Mouse (Mus musculus) liver, embryonic 16.5 days (tissue): ENCODE results near the gene Cdh13. TPM values are rescaled to one million over a fixed set of nuclear protein-coding genes. Genes with fewer than 3 reads are reported as not detected.

ENCODE experiments used
- ATAC-seq: fragments of 200-750 bp; cut with Nextera tagmentation; 2 replicates; pipeline ENCODE4 v1.8.0; 2017; ENCODE audit warnings: low read depth, mild to moderate bottlenecking, moderate number of reproducible peaks, moderate library complexity
- H3K27ac ChIP-seq: fragments of 300-500 bp; sonication (generic); 2 replicates; pipeline ENCODE4 v1.5.1; 2014; ENCODE audit warnings: mild to moderate bottlenecking, low read length
- H3K27me3 ChIP-seq: fragments of 300-500 bp; sonication (generic); 2 replicates; pipeline ENCODE4 v1.6.1; 2014; ENCODE audit warnings: low read depth, low read length, mixed read lengths; ENCODE audit not compliant: control insufficient read depth, insufficient read depth
- H3K36me3 ChIP-seq: fragments of 300-500 bp; sonication (generic); 2 replicates; pipeline ENCODE4 v1.6.1; 2014; ENCODE audit warnings: mild to moderate bottlenecking; ENCODE audit not compliant: control insufficient read depth, insufficient read depth
- H3K4me1 ChIP-seq: fragments of 300-500 bp; sonication (generic); 2 replicates; pipeline ENCODE4 v1.6.1; 2014; ENCODE audit warnings: low read depth, low read length, mixed read lengths; ENCODE audit not compliant: control insufficient read depth
- H3K4me2 ChIP-seq: fragments of 300-500 bp; sonication (generic); 2 replicates; pipeline ENCODE4 v1.6.1; 2014; ENCODE audit warnings: low read depth, low read length, mixed read lengths
- H3K4me3 ChIP-seq: fragments of 300-500 bp; sonication (generic); 2 replicates; pipeline ENCODE4 v1.5.1; 2014; ENCODE audit warnings: low read depth, mild to moderate bottlenecking, low read length
- H3K9ac ChIP-seq: fragments of 300-500 bp; sonication (generic); 2 replicates; pipeline ENCODE4 v1.6.1; 2014; ENCODE audit warnings: low read depth, low read length
- H3K9me3 ChIP-seq: fragments of 300-500 bp; sonication (generic); replicated peaks from 2 replicates; pipeline ENCODE4 v1.6.1; 2016; ENCODE audit warnings: low read length; ENCODE audit not compliant: control insufficient read depth
- WGBS: fragments of 180-500 bp; shearing (Covaris S2); extraction: QIAGEN DNeasy Blood & Tissue Kit; methylation state at CpG from one replicate; pipeline ENCODE4 v1.1.7; 2014; ENCODE audit not compliant: insufficient replicate concordance; 5-methylcytosine and 5-hydroxymethylcytosine counted together
- polyA plus RNA-seq: library from polyadenylated mRNA; unstranded; fragments of >200 nt; fragmentation: Nextera tagmentation; extraction: Ambion mirVana; gene quantifications from 2 replicates; pipeline ENCODE4 v1.2.1, GENCODE M21; 2015

Gene Cdh13
- polyA plus RNA-seq, 1 experiment from 2014 or later = 1.0 TPM

DNA sequence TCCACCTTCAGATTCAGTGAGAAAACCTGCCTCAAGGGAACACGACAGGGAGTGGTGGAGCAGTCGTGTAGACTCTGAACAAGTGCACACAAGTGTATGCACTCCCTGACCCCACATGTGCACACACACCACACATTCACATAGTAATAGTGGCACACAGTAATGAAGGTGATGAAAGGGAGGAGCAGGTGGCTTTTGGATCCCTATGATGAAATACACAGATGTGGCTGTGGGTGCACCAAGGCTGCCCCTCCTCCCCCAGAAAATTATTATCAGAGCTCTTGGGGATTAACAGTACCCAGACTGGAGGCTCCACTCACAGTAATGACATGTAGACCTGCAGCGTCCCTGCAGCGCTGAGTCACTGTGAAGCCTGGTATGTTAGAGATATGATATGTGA lies 5.6 kb downstream of the Cdh13 start:
- H3K27ac ChIP-seq = no peak overlapping the region
- no peak overlapping the region for H3K4me3 ChIP-seq
- H3K4me1 ChIP-seq = no peaks in the 10 kb centered on the region
- H3K27me3 ChIP-seq = peaks cover 19% of the 10 kb centered on the region
- WGBS = 60% methylated on average over 4 of the region's 4 CpGs
- no peak overlapping the region for H3K9ac ChIP-seq
- H3K9me3 ChIP-seq = no peaks in the 10 kb centered on the region
- no peak overlapping the region for H3K4me2 ChIP-seq
- ATAC-seq = no peak
- H3K36me3 ChIP-seq = no peaks in the 10 kb centered on the region

DNA sequence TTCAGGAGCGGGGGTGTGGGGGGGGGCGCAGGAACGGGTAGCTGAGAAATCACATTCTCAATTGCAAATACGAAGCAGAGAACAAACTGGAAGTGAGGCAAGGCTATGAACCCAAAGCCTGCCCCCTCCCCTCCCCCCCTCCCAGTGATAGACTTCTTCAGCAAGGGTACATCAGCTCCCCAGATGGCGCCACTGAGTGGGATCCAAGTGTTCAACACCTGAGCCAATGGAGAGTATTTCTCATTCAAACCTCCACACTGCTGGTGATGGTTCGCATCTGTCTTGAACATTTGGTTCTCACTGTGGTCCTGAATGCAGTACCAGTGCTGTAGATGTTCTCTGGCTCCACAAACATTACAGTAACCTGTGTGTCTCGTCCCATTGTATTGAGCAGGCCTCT lies 6.0 kb downstream of the Cdh13 start:
- no peaks in the 10 kb centered on the region for H3K36me3 ChIP-seq
- no peak overlapping the region for H3K9ac ChIP-seq
- H3K4me1 ChIP-seq = no peaks in the 10 kb centered on the region
- no peak overlapping the region for H3K27ac ChIP-seq
- H3K4me2 ChIP-seq = no peak overlapping the region
- no peak overlapping the region for H3K4me3 ChIP-seq
- 64% methylated on average over 7 of the region's 7 CpGs for WGBS
- H3K27me3 ChIP-seq = peaks cover 14% of the 10 kb centered on the region
- H3K9me3 ChIP-seq = no peaks in the 10 kb centered on the region
- no peak for ATAC-seq

DNA sequence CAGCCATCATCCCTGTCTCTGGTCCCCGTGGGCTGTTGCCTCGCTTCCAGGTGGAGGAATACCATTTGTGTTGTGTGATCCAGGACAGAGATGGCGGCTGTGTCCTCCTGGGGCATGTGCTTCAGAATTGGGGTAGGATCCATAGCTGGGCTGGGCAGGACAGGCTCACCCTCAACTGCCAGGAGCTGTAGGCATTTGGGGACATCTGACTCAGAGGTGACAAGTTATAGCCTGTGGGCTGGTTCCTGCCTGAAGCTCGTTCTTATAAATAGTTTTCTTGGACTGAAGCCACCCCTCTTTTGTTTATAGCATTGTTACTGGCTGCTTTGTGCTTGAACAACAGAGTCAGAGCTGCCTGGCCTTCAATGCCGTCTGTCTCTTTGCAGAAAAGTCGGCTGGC lies 6.7 kb downstream of the Cdh13 start:
- Histone ChIP-seq H3K9ac (no peak overlapping the region), H3K36me3 (no peaks in the 10 kb centered on the region), H3K27me3 (peaks cover 7% of the 10 kb centered on the region), H3K9me3 (no peaks in the 10 kb centered on the region), H3K27ac (no peak overlapping the region), H3K4me2 (no peak overlapping the region), H3K4me3 (no peak overlapping the region), H3K4me1 (no peaks in the 10 kb centered on the region)
- WGBS = 53% methylated on average over 6 of the region's 6 CpGs
- no peak for ATAC-seq

GRCm38 (mm10) chr8:118296477-118296876 lies 12.9 kb downstream of the Cdh13 start:
- 87% methylated on average over 5 of the region's 5 CpGs for WGBS
- Histone ChIP-seq H3K9ac (no peak overlapping the region), H3K36me3 (no peaks in the 10 kb centered on the region), H3K9me3 (no peaks in the 10 kb centered on the region), H3K4me2 (no peak overlapping the region), H3K27me3 (no peaks in the 10 kb centered on the region), H3K27ac (no peak overlapping the region), H3K4me1 (no peaks in the 10 kb centered on the region), H3K4me3 (no peak overlapping the region)
- no peak for ATAC-seq

- no peak overlapping the region for H3K4me2 ChIP-seq
- H3K4me1 ChIP-seq = no peaks in the 10 kb centered on the region
- 0 out of 2 replicates have a peak, but pooled peaks cover 2% of the 10 kb centered on the region for H3K9me3 ChIP-seq
- H3K27me3 ChIP-seq = no peaks in the 10 kb centered on the region
- H3K9ac ChIP-seq = no peak overlapping the region
- ATAC-seq = no peak
- no peak overlapping the region for H3K4me3 ChIP-seq
- H3K27ac ChIP-seq = no peak overlapping the region
- no peaks in the 10 kb centered on the region for H3K36me3 ChIP-seq
- 63% methylated on average over 10 of the region's 10 CpGs for WGBS
Measured at GRCm38 (mm10) chr8:118306957-118307356, 23.4 kb downstream of the Cdh13 start.

DNA sequence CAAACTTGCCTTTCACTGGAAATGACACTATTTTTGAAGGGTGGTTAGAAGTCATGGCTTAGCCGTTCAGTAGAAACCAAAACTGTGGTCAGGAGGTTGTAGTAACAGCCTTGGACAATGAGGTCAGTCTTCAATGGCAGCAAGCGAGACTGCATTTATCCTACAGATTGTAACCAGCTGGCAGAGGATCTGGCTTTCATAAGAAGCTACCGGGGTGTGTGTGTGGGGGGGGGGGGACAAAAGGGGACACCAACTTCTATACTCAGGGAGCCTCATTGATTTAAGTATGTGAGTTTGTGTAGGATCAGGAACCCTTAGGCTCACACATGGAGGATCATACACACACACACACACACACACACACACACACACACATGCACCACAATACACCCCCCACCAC lies 25.6 kb downstream of the Cdh13 start:
- H3K4me2 ChIP-seq = no peak overlapping the region
- H3K4me3 ChIP-seq = no peak overlapping the region
- H3K36me3 ChIP-seq = no peaks in the 10 kb centered on the region
- 0 out of 2 replicates have a peak, but pooled peaks cover 2% of the 10 kb centered on the region for H3K9me3 ChIP-seq
- no peak overlapping the region for H3K27ac ChIP-seq
- no peaks in the 10 kb centered on the region for H3K27me3 ChIP-seq
- WGBS = 54% methylated on average over 3 of the region's 3 CpGs
- no peak overlapping the region for H3K9ac ChIP-seq
- ATAC-seq = no peak
- H3K4me1 ChIP-seq = no peaks in the 10 kb centered on the region

GRCm38 (mm10) chr8:118313426-118314187 lies 30.1 kb downstream of the Cdh13 start:
- H3K4me1 ChIP-seq = no peaks in the 10 kb centered on the region
- H3K36me3 ChIP-seq = no peaks in the 10 kb centered on the region
- 74% methylated on average over 17 of the region's 17 CpGs for WGBS
- H3K4me3 ChIP-seq = no peak overlapping the region
- H3K27ac ChIP-seq = no peak overlapping the region
- ATAC-seq = no peak
- no peak overlapping the region for H3K9ac ChIP-seq
- no peaks in the 10 kb centered on the region for H3K9me3 ChIP-seq
- no peaks in the 10 kb centered on the region for H3K27me3 ChIP-seq
- no peak overlapping the region for H3K4me2 ChIP-seq

DNA sequence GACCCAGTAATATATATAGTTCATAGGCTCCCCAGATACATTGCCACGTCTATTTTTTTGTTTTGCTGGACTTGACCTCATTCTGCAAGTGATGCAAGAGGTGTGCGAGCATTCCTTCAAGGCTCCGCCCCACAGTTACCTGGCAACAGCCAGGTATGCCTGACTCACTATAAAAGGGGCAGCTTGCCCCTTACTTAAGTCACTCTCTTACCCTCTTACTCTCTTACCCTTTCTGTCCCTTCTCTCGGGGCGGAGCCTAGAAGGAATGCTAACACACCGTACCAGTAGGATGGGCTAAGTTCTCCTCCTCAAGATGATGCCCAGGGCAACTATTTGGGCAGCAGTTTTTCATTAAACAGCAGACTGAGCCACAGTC lies 30.6 kb downstream of the Cdh13 start:
- H3K27ac ChIP-seq = no peak overlapping the region
- H3K9ac ChIP-seq = no peak overlapping the region
- no peaks in the 10 kb centered on the region for H3K36me3 ChIP-seq
- no peaks in the 10 kb centered on the region for H3K9me3 ChIP-seq
- no peak overlapping the region for H3K4me3 ChIP-seq
- H3K4me1 ChIP-seq = no peaks in the 10 kb centered on the region
- ATAC-seq = no peak
- H3K27me3 ChIP-seq = no peaks in the 10 kb centered on the region
- H3K4me2 ChIP-seq = no peak overlapping the region
- 62% methylated on average over 6 of the region's 6 CpGs for WGBS

DNA sequence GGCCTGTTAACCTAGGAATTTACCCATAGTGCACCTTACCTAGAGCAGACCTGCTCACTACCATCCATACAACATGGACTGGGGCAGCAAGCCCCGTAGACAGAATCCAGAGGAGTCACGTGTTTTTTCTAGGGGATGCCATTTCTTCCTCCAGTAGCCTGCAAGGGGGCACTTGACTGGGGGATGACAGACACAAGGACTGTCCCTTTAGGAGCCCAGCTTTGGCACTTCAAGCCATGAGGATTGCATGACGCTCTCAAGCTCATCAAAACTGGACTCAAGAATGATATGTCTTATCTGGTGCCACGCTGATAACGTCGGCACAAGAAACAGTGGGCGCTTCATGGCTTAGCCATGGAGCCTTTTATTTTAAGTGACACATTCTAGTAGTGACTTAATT lies 31.4 kb downstream of the Cdh13 start:
- ATAC-seq = no peak
- no peaks in the 10 kb centered on the region for H3K4me1 ChIP-seq
- no peaks in the 10 kb centered on the region for H3K36me3 ChIP-seq
- H3K4me3 ChIP-seq = no peak overlapping the region
- no peaks in the 10 kb centered on the region for H3K27me3 ChIP-seq
- H3K4me2 ChIP-seq = no peak overlapping the region
- WGBS = 74% methylated on average over 7 of the region's 7 CpGs
- H3K27ac ChIP-seq = no peak overlapping the region
- no peak overlapping the region for H3K9ac ChIP-seq
- H3K9me3 ChIP-seq = no peaks in the 10 kb centered on the region
